Mouse (Mus musculus): ENCODE results near the gene Ccnl2. TPM values are rescaled to one million over a fixed set of nuclear protein-coding genes. Genes with fewer than 3 reads are reported as not detected.

Ccnl2 gene
- polyA plus RNA-seq, 1 experiment from 2014 or later, result 55.5 TPM

DNA sequence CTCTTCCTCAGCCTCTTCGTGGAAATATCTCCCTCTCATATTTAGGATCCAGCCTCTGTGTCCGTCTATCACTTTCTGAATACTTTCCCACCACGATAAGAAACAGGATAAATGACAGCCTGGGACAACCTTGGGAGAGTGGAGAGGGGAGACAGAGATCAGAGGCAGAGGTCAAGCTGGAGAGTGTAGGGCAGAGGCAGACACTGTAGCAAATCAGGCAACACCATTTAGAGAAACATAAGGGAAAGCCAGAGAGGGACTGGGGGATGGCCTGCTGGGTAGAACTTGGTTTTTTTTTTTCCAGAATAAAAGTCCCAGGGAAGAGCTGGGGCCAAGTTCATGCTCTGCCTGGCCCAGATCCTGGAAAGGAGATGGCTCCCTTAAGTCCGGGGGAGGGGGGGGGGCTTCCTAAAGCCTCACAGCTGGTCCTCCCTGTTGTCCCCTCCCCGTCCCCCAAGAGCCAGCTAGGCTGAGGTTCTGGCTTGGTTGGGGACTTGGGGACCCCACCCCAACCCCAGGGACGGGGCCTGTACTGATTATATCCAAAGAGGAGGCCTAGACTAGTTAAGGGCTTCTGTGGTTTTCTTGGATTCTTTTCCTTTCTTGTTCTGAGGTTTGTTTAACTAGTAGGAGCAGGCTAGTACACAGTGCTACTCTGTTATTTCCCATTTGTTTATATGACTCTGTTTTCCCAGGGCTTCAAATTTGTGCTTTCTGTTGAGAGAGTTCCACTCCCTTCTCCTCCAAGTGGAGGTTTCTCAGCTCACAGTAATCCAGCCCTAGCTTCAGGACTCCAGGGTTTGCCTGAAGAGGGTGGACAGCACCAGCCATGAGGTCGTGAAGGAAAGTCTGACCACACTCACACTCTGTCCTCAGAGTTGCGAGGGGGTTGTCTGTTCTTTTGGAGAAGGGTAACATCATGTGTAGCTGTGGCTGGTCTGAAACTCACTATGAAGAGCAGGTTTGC, 26.2 kb downstream of the Ccnl2 start:
- POLR2A ChIA-PET, result interaction anchor here (1.4 kb wide), 1 partner anchor 10 kb away, joined by 4 read pairs; no protein-coding TSS in a partner anchor
- DNase-seq (ENCODE audit: low read depth, low spot score) (no peak), ATAC-seq (no peak)

DNA sequence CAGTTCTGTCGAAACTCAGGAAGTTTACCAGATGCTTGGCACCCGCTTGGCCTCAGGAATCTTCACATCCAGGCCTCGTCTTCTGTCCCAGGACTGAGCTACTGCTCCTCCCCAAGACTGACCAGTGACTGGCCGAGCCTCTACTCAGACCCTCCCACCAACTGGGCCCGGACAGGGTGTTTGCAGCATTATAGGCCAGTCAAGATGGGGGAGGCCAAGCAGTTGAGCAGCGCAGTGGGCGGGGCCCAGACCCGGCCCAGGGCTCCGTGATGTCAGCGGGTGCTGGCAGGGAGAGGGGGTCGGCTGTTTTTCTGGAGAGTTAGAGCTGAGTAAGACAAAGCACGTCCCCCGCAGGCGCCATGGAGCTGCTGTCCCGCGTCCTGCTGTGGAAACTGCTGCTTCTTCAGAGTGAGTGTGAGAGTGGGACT, 27.2 kb downstream of the Ccnl2 start, which contains the start of gene Mxra8:
Gene Mxra8, plus strand, starts transcription at position 198 of the 428 bp plus-strand sequence.
- ATAC-seq, result no peak
- no peaks in the 10 kb centered on the region for H3K27me3 ChIP-seq
- in situ Hi-C loops (cut with MboI; ENCODE audit: low pct_unique_long_range_greater_than_20kb), result no loop called here
- DNase-seq (ENCODE audit: low read depth, low spot score), result no peak
- POLR2A ChIA-PET, result interaction anchor here (1.4 kb wide), 1 partner anchor 9 kb away, joined by 4 read pairs; no protein-coding TSS in a partner anchor
- no peak for TF ChIP-seq CTCF (IDR thresholded peaks at IDR 0.05)
- CTCF ChIA-PET, result no interaction called here

More for the DNA sequence above, 26.2 kb downstream of the Ccnl2 start:
- H3K27me3 ChIP-seq, result no peaks in the 10 kb centered on the region
- in situ Hi-C loops (cut with MboI; ENCODE audit: low pct_unique_long_range_greater_than_20kb), result no loop called here
- TF ChIP-seq CTCF (IDR thresholded peaks at IDR 0.05), result no peak
- CTCF ChIA-PET, result no interaction called here

DNA sequence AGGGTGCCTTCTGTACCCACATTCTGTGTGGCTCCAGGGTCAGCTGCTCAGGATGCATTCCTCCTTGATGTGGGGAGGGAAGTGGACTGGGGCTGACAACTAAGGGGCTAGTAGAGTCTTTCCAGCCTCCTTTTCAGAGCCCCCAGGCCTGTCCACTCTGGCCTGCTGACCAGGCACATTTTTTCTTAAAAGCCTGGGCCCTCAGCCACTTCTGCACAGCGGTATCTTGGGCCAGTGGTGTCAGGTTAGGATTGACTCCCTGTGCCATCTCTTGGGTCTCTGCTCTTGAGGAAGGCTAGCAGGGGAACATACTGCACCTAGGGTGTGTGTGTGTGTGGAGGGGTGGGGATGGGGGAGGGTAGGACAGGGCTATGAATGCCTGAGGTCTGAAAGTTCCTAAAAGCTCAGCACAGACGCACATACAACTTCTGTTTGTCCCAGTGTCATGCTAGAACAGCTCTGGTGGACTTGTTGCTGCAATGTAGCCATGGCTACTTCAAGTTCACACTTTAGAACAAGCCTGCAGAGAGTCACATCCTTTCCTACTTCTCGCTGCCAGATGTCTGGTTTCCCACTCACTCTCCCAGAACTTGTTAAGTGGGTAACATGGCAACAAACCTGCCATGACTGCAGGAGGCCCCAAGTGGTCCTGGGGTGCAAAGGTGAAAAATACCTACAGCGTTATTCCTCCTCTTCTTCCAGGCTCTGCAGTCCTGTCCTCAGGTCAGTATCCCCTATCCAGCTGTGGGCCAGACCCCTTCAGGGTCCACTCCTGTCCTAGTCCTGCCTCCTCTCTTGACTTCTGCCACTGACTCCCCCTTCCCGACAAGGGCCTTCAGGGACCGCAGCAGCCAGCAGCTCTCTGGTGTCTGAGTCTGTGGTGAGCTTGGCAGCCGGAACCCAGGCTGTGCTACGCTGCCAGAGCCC, 28.1 kb downstream of the Ccnl2 start:
- POLR2A ChIA-PET, result interaction anchor here (0.6 kb wide), 1 partner anchor 105 kb away, joined by 3 read pairs; no protein-coding TSS in a partner anchor
- no peak for DNase-seq (ENCODE audit: low read depth, low spot score)
- ATAC-seq, result no peak
- no peak for TF ChIP-seq CTCF (IDR thresholded peaks at IDR 0.05)
- CTCF ChIA-PET, result no interaction called here
- H3K27me3 ChIP-seq, result no peaks in the 10 kb centered on the region
- in situ Hi-C loops (cut with MboI; ENCODE audit: low pct_unique_long_range_greater_than_20kb), result no loop called here

DNA sequence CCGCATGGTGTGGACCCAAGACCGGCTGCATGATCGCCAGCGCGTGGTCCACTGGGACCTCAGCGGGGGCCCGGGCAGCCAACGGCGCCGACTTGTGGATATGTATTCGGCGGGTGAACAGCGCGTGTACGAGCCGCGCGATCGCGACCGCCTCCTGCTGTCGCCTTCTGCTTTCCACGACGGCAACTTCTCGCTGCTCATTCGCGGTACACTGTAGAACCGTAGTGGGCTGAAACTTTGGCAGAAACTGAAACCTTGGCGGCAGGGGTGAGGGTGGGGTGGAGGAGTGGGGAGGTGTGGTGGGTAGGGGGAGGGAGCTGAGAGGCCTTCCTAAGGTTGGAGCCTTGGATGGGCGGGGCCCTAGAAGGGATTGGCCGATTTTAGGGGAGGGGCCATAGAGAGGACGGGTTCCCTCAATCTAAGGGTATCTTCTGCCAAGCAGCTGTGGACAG, 28.7 kb downstream of the Ccnl2 start:
- ChIA-PET POLR2A (interaction anchor here (0.6 kb wide), 1 partner anchor 104 kb away, joined by 3 read pairs; no protein-coding TSS in a partner anchor), CTCF (no interaction called here)
- in situ Hi-C loops (cut with MboI; ENCODE audit: low pct_unique_long_range_greater_than_20kb), result no loop called here
- no peak for TF ChIP-seq CTCF (IDR thresholded peaks at IDR 0.05)
- no peak for ATAC-seq
- no peak for DNase-seq (ENCODE audit: low read depth, low spot score)
- no peaks in the 10 kb centered on the region for H3K27me3 ChIP-seq

DNA sequence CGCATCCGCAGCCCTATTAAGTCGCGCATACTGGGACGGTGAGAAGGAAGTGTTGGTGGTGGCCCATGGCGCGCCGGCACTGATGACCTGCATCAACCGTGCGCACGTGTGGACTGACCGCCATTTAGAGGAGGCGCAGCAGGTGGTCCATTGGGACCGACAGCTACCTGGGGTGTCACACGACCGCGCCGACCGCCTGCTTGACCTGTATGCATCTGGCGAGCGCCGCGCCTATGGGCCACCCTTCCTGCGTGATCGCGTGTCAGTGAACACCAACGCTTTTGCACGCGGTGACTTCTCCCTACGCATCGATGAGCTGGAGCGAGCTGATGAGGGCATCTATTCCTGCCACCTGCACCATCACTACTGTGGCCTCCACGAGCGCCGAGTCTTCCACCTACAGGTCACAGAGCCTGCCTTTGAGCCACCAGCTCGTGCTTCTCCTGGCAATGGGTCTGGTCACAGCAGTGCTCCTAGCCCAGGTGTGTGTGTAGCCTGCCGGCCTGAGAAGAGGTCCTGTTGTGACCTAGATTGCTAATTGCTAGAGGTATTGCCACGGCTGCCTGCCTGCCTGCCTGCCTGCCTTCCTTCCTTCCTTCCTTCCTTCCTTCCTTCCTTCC, 29.5 kb downstream of the Ccnl2 start:
- no peaks in the 10 kb centered on the region for H3K27me3 ChIP-seq
- no peak for TF ChIP-seq CTCF (IDR thresholded peaks at IDR 0.05)
- ChIA-PET POLR2A (no interaction called here), CTCF (no interaction called here)
- in situ Hi-C loops (cut with MboI; ENCODE audit: low pct_unique_long_range_greater_than_20kb), result no loop called here
- DNase-seq (ENCODE audit: low read depth, low spot score) (no peak), ATAC-seq (no peak)

DNA sequence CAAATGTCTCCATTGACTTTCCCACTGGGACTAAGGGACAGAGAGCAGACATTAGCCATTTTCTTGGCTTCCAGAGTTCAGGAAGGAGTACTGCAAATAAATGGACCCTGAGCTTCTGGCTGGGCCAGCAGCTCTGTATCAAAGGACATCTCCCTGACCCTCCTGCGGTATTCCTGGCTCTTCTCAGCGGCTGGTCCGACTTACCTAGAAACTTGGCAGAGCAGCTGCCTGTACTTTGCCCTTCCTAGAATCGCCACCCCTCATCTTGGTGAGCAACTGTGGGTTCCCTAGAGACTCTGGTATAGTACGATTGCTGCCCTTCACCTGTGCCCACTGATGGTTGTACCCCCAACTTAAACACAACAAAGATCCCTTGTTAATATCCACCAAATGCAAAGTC, 30.9 kb downstream of the Ccnl2 start:
- POLR2A ChIA-PET, result interaction anchor here (0.5 kb wide), 1 partner anchor 41 kb away, joined by 3 read pairs; the partner anchor contains the start of gene Mrpl20
- CTCF ChIA-PET, result no interaction called here
- H3K27me3 ChIP-seq, result no peaks in the 10 kb centered on the region
- in situ Hi-C loops (cut with MboI; ENCODE audit: low pct_unique_long_range_greater_than_20kb), result no loop called here
- TF ChIP-seq CTCF (IDR thresholded peaks at IDR 0.05), result no peak
- DNase-seq (ENCODE audit: low read depth, low spot score) (no peak), ATAC-seq (no peak)

DNA sequence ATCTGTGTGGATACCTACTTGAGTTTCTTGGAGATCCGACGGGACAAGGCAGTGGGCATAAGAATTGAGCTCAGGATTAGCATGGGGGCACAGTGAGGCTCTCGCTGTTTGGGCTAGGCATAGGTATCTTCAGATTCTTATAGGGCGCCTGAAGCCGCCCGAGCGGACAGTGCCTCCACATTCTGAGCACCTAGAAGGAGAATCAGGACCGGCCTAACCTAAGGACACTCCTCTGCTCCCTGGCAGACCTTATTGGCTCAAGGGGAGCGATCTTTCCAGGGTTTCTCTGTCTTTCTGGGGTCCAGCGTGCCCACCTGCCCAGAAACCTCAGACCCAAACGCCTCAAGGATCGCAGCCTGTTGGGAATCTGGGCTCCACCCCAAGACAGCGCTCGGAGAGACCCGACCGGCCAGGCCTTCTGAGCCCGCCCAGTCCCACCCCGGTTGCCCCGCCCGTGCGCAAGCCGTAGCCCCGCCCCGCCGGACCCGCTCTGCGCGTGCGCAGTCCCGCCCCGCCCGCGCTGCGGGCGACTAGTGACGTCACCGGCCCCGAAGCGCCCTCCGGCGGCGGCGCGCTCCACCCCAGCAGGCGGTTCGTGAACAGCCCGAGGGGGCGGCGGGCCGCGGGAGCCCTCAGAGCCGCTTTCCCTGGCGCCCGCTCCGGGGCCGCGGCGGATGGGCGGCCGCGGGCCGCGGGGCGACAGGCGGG, 34.7 kb downstream of the Ccnl2 start, which contains the start of gene Dvl1:
Gene Dvl1, plus strand, starts transcription at position 532 of the 708 bp plus-strand sequence.
- ChIA-PET CTCF (interaction anchor here (1.0 to 1.3 kb wide), 2 partner anchors 13 to 15 kb away, joined by 3 to 6 read pairs; no protein-coding TSS in a partner anchor), POLR2A (interaction anchor here (0.9 kb wide), 1 partner anchor 15 kb away, joined by 3 read pairs; no protein-coding TSS in a partner anchor)
- TF ChIP-seq CTCF (IDR thresholded peaks at IDR 0.05), result no peak
- ATAC-seq (peak; percentile 78), DNase-seq (ENCODE audit: low read depth, low spot score) (no peak)
- no peaks in the 10 kb centered on the region for H3K27me3 ChIP-seq
- in situ Hi-C loops (cut with MboI; ENCODE audit: low pct_unique_long_range_greater_than_20kb), result no loop called here

DNA sequence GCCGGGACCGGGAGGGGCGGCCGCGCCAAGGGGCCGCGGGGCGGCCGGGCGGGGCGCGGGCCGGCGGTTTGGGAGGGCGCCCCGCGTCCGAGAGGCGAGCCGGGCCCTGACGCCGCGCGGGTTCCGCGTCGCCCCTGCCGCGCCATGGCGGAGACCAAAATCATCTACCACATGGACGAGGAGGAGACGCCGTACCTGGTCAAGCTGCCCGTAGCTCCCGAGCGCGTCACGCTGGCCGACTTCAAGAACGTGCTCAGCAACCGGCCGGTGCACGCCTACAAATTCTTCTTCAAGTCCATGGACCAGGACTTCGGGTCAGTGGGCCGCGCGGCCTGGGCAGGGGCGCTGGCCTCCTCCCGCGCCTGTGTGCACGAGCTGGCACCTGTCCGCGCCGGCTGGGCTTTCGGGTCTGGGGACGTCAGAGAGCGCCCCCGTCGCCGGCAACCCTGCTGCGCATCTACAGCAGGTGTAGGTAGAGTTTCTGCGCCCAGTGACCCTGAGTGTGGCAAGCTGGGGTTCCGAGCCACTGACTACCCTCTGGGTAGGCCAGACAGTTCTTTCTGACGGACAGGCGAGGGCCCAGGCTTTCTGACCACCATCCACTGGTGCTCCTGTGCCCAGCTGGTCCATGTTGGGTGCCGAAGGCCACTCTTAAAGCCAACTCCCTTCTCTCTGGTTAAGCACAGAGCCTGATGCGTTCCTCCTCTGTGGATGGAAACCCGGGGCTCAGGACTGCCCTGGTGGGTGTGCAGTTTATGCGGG, 35.5 kb downstream of the Ccnl2 start:
- no peak for TF ChIP-seq CTCF (IDR thresholded peaks at IDR 0.05)
- ATAC-seq, result peak; percentile 15
- POLR2A ChIA-PET, result interaction anchor here (0.9 to 1.0 kb wide), 2 partner anchors 12 to 14 kb away, joined by 3 read pairs; no protein-coding TSS in a partner anchor
- CTCF ChIA-PET, result interaction anchor here (0.8 to 3.9 kb wide), 3 partner anchors 10 to 14 kb away, joined by 3 to 22 read pairs (median 6); no protein-coding TSS in a partner anchor
- in situ Hi-C loops (cut with MboI; ENCODE audit: low pct_unique_long_range_greater_than_20kb), result no loop called here
- no peaks in the 10 kb centered on the region for H3K27me3 ChIP-seq
- no peak for DNase-seq (ENCODE audit: low read depth, low spot score)

Data from Patski (cell line).